Mouse (Mus musculus) midbrain, postnatal 0 days (tissue): ENCODE measurements around the gene Gm10577. TPM values are rescaled to one million over a fixed set of nuclear protein-coding genes. Genes with fewer than 3 reads are reported as not detected.
A peak's percentile ranks its signal among the peaks of the same experiment; 100 is the strongest.

Experiments
- ATAC-seq: fragments of 200-750 bp; cut with Nextera tagmentation; 2 replicates; pipeline ENCODE4 v1.8.0; 2017; ENCODE audit warnings: moderate number of reproducible peaks, mild to moderate bottlenecking, moderate TSS enrichment, moderate library complexity; ENCODE audit not compliant: low FRiP score
- DNase-seq: peaks from one replicate; pipeline ENCODE4 v3.0.0-alpha.2; 2015; ENCODE audit warnings: low spot score
- H3K27ac ChIP-seq: fragments of 300-500 bp; sonication (generic); 2 replicates; pipeline ENCODE4 v1.5.1; 2014; ENCODE audit warnings: low read depth, mild to moderate bottlenecking, low read length, mixed read lengths
- H3K27me3 ChIP-seq: fragments of 300-500 bp; sonication (generic); 2 replicates; pipeline ENCODE4 v1.6.1; 2014; ENCODE audit warnings: low read length, control low read depth, mixed read lengths; ENCODE audit not compliant: insufficient read depth
- H3K36me3 ChIP-seq: fragments of 300-500 bp; sonication (generic); 2 replicates; pipeline ENCODE4 v1.6.1; 2014; ENCODE audit warnings: low read length, control low read depth, mixed read lengths; ENCODE audit not compliant: insufficient read depth
- H3K4me1 ChIP-seq: fragments of 300-500 bp; sonication (generic); 2 replicates; pipeline ENCODE4 v1.6.1; 2014; ENCODE audit warnings: mild to moderate bottlenecking, control low read depth, antibody characterized with exemption, low read length, mixed read lengths; ENCODE audit not compliant: insufficient read depth
- H3K4me2 ChIP-seq: fragments of 300-500 bp; sonication (generic); 2 replicates; pipeline ENCODE4 v1.6.1; 2014; ENCODE audit warnings: low read depth, mild to moderate bottlenecking, low read length, mixed read lengths; ENCODE audit not compliant: poor library complexity, severe bottlenecking
- H3K4me3 ChIP-seq: fragments of 300-500 bp; sonication (generic); 2 replicates; pipeline ENCODE4 v1.5.1; 2014; ENCODE audit warnings: low read depth, mild to moderate bottlenecking, low read length, moderate library complexity
- H3K9ac ChIP-seq: fragments of 300-500 bp; sonication (generic); replicated peaks from 2 replicates; pipeline ENCODE4 v1.6.1; 2014; ENCODE audit warnings: mild to moderate bottlenecking, low read length, moderate library complexity, mixed read lengths; ENCODE audit not compliant: poor library complexity, severe bottlenecking
- H3K9me3 ChIP-seq: fragments of 300-500 bp; sonication (generic); 2 replicates; pipeline ENCODE4 v1.6.1; 2016; ENCODE audit warnings: low read length, control low read depth
- CTCF ChIP-seq: IDR thresholded peaks from 2 replicates; pipeline ENCODE4 v1.5.1; 2016; ENCODE audit warnings: antibody characterized with exemption, mild to moderate bottlenecking
- WGBS: fragments of 180-500 bp; shearing (Covaris S2); extraction: QIAGEN DNeasy Blood & Tissue Kit; methylation state at CpG from one replicate; pipeline ENCODE4 v1.1.7; 2014; 5-methylcytosine and 5-hydroxymethylcytosine counted together
- polyA plus RNA-seq: library from polyadenylated mRNA; unstranded; fragments of >200 nt; fragmentation: Nextera tagmentation; extraction: Ambion mirVana; gene quantifications from 2 replicates; pipeline ENCODE4 v1.2.1, GENCODE M21; 2015
- total RNA-seq: library from RNA; depleted of rRNA; stranded (reverse); fragments of >200 nt; gene quantifications from 2 replicates; pipeline ENCODE4 v1.2.3, GENCODE M21; 2014

The Gm10577 gene
- total and polyA plus RNA-seq, 2 experiments from 2014 or later: not detected

GRCm38 (mm10) chr4:100994442-100995255 lies 25.8 kb downstream of the Gm10577 start:
- no peak overlapping the region for H3K4me3 ChIP-seq
- 43% methylated on average over 18 of the region's 18 CpGs for WGBS
- ATAC-seq (no peak), DNase-seq (no peak)
- H3K27me3 ChIP-seq: no peaks in the 10 kb centered on the region
- no peaks in the 10 kb centered on the region for H3K9me3 ChIP-seq
- no peak overlapping the region for H3K27ac ChIP-seq
- no peak for TF ChIP-seq CTCF
- H3K36me3 ChIP-seq: peaks cover 9% of the 10 kb centered on the region
- H3K4me1 ChIP-seq: 0 out of 2 replicates have a peak, but pooled peaks cover 7% of the 10 kb centered on the region
- H3K9ac ChIP-seq: no peak overlapping the region
- no peak overlapping the region for H3K4me2 ChIP-seq

DNA sequence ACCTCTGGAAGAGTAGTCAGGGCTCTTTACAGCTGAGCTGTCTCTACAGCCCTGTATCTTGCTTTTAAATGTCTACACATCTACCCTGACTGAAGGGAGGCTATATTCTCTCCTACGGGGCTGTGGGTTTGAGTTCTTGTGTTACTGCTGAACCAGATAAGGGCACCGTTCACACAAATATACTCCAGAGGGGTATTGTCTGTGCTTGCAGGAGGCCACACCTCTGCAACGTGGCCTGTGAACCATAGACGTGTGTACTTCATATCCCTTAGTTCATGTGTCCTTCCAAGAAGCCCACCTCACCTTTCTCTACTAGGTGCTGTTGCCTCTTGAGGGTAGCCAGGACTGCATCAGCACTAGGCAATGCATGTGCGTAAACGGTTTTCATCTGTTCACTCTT lies 28.4 kb downstream of the Gm10577 start:
- Histone ChIP-seq H3K9ac (no peak overlapping the region), H3K4me1 (0 out of 2 replicates have a peak, but pooled peaks cover 3% of the 10 kb centered on the region), H3K9me3 (no peaks in the 10 kb centered on the region), H3K4me3 (no peak overlapping the region), H3K36me3 (peaks cover 13% of the 10 kb centered on the region), H3K27ac (no peak overlapping the region), H3K4me2 (no peak overlapping the region), H3K27me3 (no peaks in the 10 kb centered on the region)
- ATAC-seq (no peak), DNase-seq (no peak)
- no peak for TF ChIP-seq CTCF
- WGBS: 90% methylated on average over 6 of the region's 6 CpGs

DNA sequence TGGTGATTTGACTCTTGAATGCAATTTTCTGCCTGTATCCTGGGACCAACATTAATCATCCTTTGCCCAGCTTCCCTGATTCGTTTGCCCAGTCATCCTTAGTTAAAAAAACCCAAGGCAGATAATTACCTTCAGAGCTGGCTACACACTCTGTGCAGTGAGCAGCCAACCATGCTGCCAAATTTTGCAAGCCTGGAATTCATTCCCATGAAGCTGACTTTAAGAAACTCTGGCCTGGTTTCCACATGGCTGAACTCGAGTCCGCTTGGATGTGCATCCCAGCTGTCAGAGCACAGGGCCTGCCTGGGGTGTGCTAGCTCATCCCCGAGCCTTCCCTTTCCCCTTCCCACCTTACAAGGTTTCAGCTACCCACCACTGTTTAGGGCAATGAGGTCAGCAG lies 29.5 kb downstream of the Gm10577 start:
- no peak overlapping the region for H3K27ac ChIP-seq

DNA sequence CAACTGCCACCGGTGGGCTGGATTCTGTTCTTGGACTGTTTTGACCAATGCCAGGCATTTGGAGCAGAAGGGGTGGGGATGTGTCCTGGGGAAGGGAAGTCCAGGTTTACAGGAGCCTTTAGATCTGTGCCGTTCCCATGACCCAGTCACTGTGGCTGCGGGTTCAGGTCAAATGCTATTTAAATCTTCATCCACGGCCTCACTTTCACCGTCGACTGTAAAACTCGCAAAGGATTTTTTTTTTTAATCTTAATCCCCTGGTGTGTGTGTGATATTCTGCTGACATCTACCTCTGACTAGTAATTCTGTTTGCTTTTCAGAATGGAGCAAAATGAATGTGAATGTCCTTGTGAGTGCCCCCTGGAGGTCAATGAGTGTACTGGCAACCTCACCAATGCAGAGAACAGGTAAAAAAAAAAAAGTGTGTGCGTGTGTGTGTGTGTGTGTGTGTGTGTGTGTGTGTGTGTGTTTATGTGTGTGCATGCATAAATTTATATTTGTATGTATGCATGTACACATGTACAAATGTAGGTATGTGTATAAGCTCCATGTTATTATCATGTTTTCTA lies 32.2 kb downstream of the Gm10577 start:
- no peaks in the 10 kb centered on the region for H3K9me3 ChIP-seq
- H3K9ac ChIP-seq: no peak overlapping the region
- no peaks in the 10 kb centered on the region for H3K27me3 ChIP-seq
- DNase-seq (peak; percentile 77), ATAC-seq (peak; percentile 52; the same call in 1 of the 2 replicates)
- H3K4me3 ChIP-seq: no peak overlapping the region
- peaks cover 15% of the 10 kb centered on the region for H3K36me3 ChIP-seq
- peak; percentile 85 for TF ChIP-seq CTCF
- WGBS: 43% methylated on average over 8 of the region's 8 CpGs
- H3K4me1 ChIP-seq: no peaks in the 10 kb centered on the region
- no peak overlapping the region for H3K4me2 ChIP-seq
- no peak overlapping the region for H3K27ac ChIP-seq

More for the DNA sequence above, 29.5 kb downstream of the Gm10577 start:
- DNase-seq (peak; percentile 84), ATAC-seq (no peak)
- Histone ChIP-seq H3K27me3 (no peaks in the 10 kb centered on the region), H3K36me3 (peaks cover 13% of the 10 kb centered on the region), H3K4me1 (0 out of 2 replicates have a peak, but pooled peaks cover 3% of the 10 kb centered on the region), H3K4me2 (no peak overlapping the region), H3K9me3 (no peaks in the 10 kb centered on the region), H3K9ac (no peak overlapping the region), H3K4me3 (no peak overlapping the region)
- no peak for TF ChIP-seq CTCF
- 29% methylated on average over 4 of the region's 4 CpGs for WGBS

- ATAC-seq: no peak
- peaks cover 14% of the 10 kb centered on the region for H3K36me3 ChIP-seq
These were observed 33.3 kb downstream of the Gm10577 start for GRCm38 (mm10) chr4:100987187-100987586.

GRCm38 (mm10) chr4:100977522-100977921 lies 43.0 kb downstream of the Gm10577 start:
- H3K36me3 ChIP-seq: 0 out of 2 replicates have a peak, but pooled peaks cover 11% of the 10 kb centered on the region
- H3K4me2 ChIP-seq: no peak overlapping the region

More at GRCm38 (mm10) chr4:100987187-100987586, 33.3 kb downstream of the Gm10577 start:
- H3K27me3 ChIP-seq: no peaks in the 10 kb centered on the region
- DNase-seq: no peak
- H3K4me3 ChIP-seq: no peak overlapping the region
- H3K9ac ChIP-seq: no peak overlapping the region
- no peak overlapping the region for H3K4me2 ChIP-seq
- no peaks in the 10 kb centered on the region for H3K9me3 ChIP-seq
- no peaks in the 10 kb centered on the region for H3K4me1 ChIP-seq
- 82% methylated on average over 1 of the region's 1 CpGs for WGBS
- no peak overlapping the region for H3K27ac ChIP-seq
- TF ChIP-seq CTCF: peak; percentile 46

More at GRCm38 (mm10) chr4:100977522-100977921, 43.0 kb downstream of the Gm10577 start:
- ATAC-seq (no peak), DNase-seq (no peak)
- peak; percentile 48 for TF ChIP-seq CTCF
- H3K4me1 ChIP-seq: no peaks in the 10 kb centered on the region
- H3K9ac ChIP-seq: no peak overlapping the region
- no peaks in the 10 kb centered on the region for H3K9me3 ChIP-seq
- H3K4me3 ChIP-seq: no peak overlapping the region
- H3K27ac ChIP-seq: no peak overlapping the region
- WGBS: 84% methylated on average over 7 of the region's 7 CpGs
- H3K27me3 ChIP-seq: no peaks in the 10 kb centered on the region
